Mouse (Mus musculus) kidney, postnatal 0 days (tissue): ENCODE measurements around the gene Atp6v1a. TPM values are rescaled to one million over a fixed set of nuclear protein-coding genes. Genes with fewer than 3 reads are reported as not detected.

Experiments used
- ATAC-seq: fragments of 200-750 bp; cut with Nextera tagmentation; replicated peaks from 2 replicates; pipeline ENCODE4 v1.8.0; 2017; ENCODE audit warnings: low read depth, moderate number of reproducible peaks, moderate TSS enrichment, moderate library complexity; ENCODE audit not compliant: low FRiP score
- DNase-seq: peaks from one replicate; pipeline ENCODE4 v3.0.0-alpha.2; 2016; ENCODE audit warnings: low spot score
- H3K27ac ChIP-seq: fragments of 300-500 bp; sonication (generic); 2 replicates; pipeline ENCODE4 v1.5.1; 2014; ENCODE audit warnings: mild to moderate bottlenecking
- H3K27me3 ChIP-seq: fragments of 300-500 bp; sonication (generic); 2 replicates; pipeline ENCODE4 v1.6.1; 2014; ENCODE audit warnings: low read length, mixed read lengths; ENCODE audit not compliant: insufficient read depth
- H3K36me3 ChIP-seq: fragments of 300-500 bp; sonication (generic); 2 replicates; pipeline ENCODE4 v1.6.1; 2014; ENCODE audit warnings: low read length, mixed read lengths; ENCODE audit not compliant: insufficient read depth
- H3K4me1 ChIP-seq: fragments of 300-500 bp; sonication (generic); replicated peaks from 2 replicates; pipeline ENCODE4 v1.6.1; 2014; ENCODE audit warnings: antibody characterized with exemption, low read length, mixed read lengths; ENCODE audit not compliant: insufficient read depth
- H3K4me2 ChIP-seq: fragments of 300-500 bp; sonication (generic); 2 replicates; pipeline ENCODE4 v1.6.1; 2014; ENCODE audit warnings: mild to moderate bottlenecking, low read length, moderate library complexity, mixed read lengths
- H3K4me3 ChIP-seq: fragments of 300-500 bp; sonication (generic); replicated peaks from 2 replicates; pipeline ENCODE4 v1.5.1; 2014; ENCODE audit warnings: low read depth, low read length
- H3K9ac ChIP-seq: fragments of 300-500 bp; sonication (generic); 2 replicates; pipeline ENCODE4 v1.6.1; 2014; ENCODE audit warnings: low read depth, low read length
- H3K9me3 ChIP-seq: fragments of 300-500 bp; sonication (generic); replicated peaks from 2 replicates; pipeline ENCODE4 v1.6.1; 2016; ENCODE audit warnings: low read length, inconsistent platforms, mixed read lengths
- CTCF ChIP-seq: IDR thresholded peaks from 2 replicates; pipeline ENCODE4 v1.5.1; 2016; ENCODE audit warnings: antibody characterized with exemption, low read depth, mild to moderate bottlenecking, moderate library complexity
- WGBS: fragments of 180-500 bp; shearing (Covaris S2); extraction: QIAGEN DNeasy Blood & Tissue Kit; methylation state at CpG from one replicate; pipeline ENCODE4 v1.1.7; 2014; 5-methylcytosine and 5-hydroxymethylcytosine counted together
- polyA plus RNA-seq: library from polyadenylated mRNA; unstranded; fragments of >200 nt; fragmentation: Nextera tagmentation; extraction: Ambion mirVana; gene quantifications from 2 replicates; pipeline ENCODE4 v1.2.1, GENCODE M21; 2015

Gene Atp6v1a
- polyA plus RNA-seq, 1 experiment from 2014 or later: 131 TPM

GRCm38 (mm10) chr16:44165182-44165581 is 25.7 kb upstream of the Atp6v1a start:
- Histone ChIP-seq H3K4me3 (no peak overlapping the region), H3K4me2 (no peak overlapping the region), H3K27ac (no peak overlapping the region), H3K27me3 (no peaks in the 10 kb centered on the region), H3K4me1 (no peaks in the 10 kb centered on the region), H3K9me3 (no peaks in the 10 kb centered on the region), H3K36me3 (no peaks in the 10 kb centered on the region), H3K9ac (no peak overlapping the region)
- ATAC-seq (no peak), DNase-seq (no peak)
- 46% methylated on average over 3 of the region's 3 CpGs for WGBS
- TF ChIP-seq CTCF: no peak

GRCm38 (mm10) chr16:44163831-44164230 is 24.3 kb upstream of the Atp6v1a start:
- no peak overlapping the region for H3K4me2 ChIP-seq
- peaks cover 3% of the 10 kb centered on the region; the same call in 1 of the 2 replicates for H3K36me3 ChIP-seq

GRCm38 (mm10) chr16:44159325-44159724 is 19.8 kb upstream of the Atp6v1a start:
- no peak overlapping the region for H3K4me2 ChIP-seq
- no peak for TF ChIP-seq CTCF
- no peak overlapping the region for H3K4me3 ChIP-seq
- ATAC-seq (no peak), DNase-seq (no peak)
- H3K9ac ChIP-seq: no peak overlapping the region
- WGBS: 92% methylated on average over 7 of the region's 7 CpGs
- peaks cover 6% of the 10 kb centered on the region; the same call in 1 of the 2 replicates for H3K36me3 ChIP-seq
- no peaks in the 10 kb centered on the region for H3K9me3 ChIP-seq
- no peaks in the 10 kb centered on the region for H3K4me1 ChIP-seq
- H3K27me3 ChIP-seq: no peaks in the 10 kb centered on the region
- no peak overlapping the region for H3K27ac ChIP-seq

More at GRCm38 (mm10) chr16:44163831-44164230, 24.3 kb upstream of the Atp6v1a start:
- H3K27me3 ChIP-seq: no peaks in the 10 kb centered on the region
- DNase-seq (no peak), ATAC-seq (no peak)
- H3K4me3 ChIP-seq: no peak overlapping the region
- H3K4me1 ChIP-seq: no peaks in the 10 kb centered on the region
- no peak overlapping the region for H3K27ac ChIP-seq
- no peak overlapping the region for H3K9ac ChIP-seq
- TF ChIP-seq CTCF: no peak
- 92% methylated on average over 2 of the region's 2 CpGs for WGBS
- H3K9me3 ChIP-seq: no peaks in the 10 kb centered on the region

GRCm38 (mm10) chr16:44154497-44155057 is 15.1 kb upstream of the Atp6v1a start:
- TF ChIP-seq CTCF: peak; percentile 22; the same call in 1 of the 2 replicates
- WGBS: 73% methylated on average over 6 of the region's 6 CpGs
- ATAC-seq (no peak), DNase-seq (no peak)
- Histone ChIP-seq H3K9me3 (no peaks in the 10 kb centered on the region), H3K4me1 (no peaks in the 10 kb centered on the region), H3K4me3 (no peak overlapping the region), H3K36me3 (peaks cover 6% of the 10 kb centered on the region; the same call in 1 of the 2 replicates), H3K27ac (no peak overlapping the region), H3K27me3 (no peaks in the 10 kb centered on the region), H3K9ac (no peak overlapping the region), H3K4me2 (no peak overlapping the region)

GRCm38 (mm10) chr16:44149002-44149767 is 9.7 kb upstream of the Atp6v1a start:
- Histone ChIP-seq H3K36me3 (no peaks in the 10 kb centered on the region), H3K4me2 (no peak overlapping the region), H3K4me1 (no peaks in the 10 kb centered on the region), H3K9me3 (no peaks in the 10 kb centered on the region), H3K4me3 (no peak overlapping the region), H3K9ac (no peak overlapping the region), H3K27ac (no peak overlapping the region), H3K27me3 (no peaks in the 10 kb centered on the region)
- no peak for ATAC-seq
- 78% methylated on average over 1 of the region's 1 CpGs for WGBS
- DNase-seq: no peak
- TF ChIP-seq CTCF: peak; percentile 58; the same call in 1 of the 2 replicates

GRCm38 (mm10) chr16:44141483-44141882 is 2.0 kb upstream of the Atp6v1a start:
- H3K9me3 ChIP-seq: no peaks in the 10 kb centered on the region
- 0 out of 2 replicates have a peak, but pooled peaks cover 6% of the 10 kb centered on the region for H3K4me1 ChIP-seq
- TF ChIP-seq CTCF: no peak
- 36% methylated on average over 6 of the region's 6 CpGs for WGBS
- peak; percentile 21 for DNase-seq
- H3K9ac ChIP-seq: no peak overlapping the region
- peak overlapping the region; percentile 90 for H3K4me2 ChIP-seq
- no peaks in the 10 kb centered on the region for H3K27me3 ChIP-seq
- peak overlapping the region; percentile 95; the same call in 1 of the 2 replicates for H3K4me3 ChIP-seq
- no peak for ATAC-seq
- no peaks in the 10 kb centered on the region for H3K36me3 ChIP-seq
- 0 out of 2 replicates have a peak overlapping the region, but pooled peaks have one; percentile 0 for H3K27ac ChIP-seq
